Mouse (Mus musculus) embryonic facial prominence, embryonic 11.5 days (tissue): Measurements from ENCODE around the gene Zfp740. TPM values are rescaled to one million over a fixed set of nuclear protein-coding genes. Genes with fewer than 3 reads are reported as not detected.
"Not testable (repeated sequence)": the region's sequence is repeated elsewhere in the genome, so short reads cannot be mapped to it uniquely, and the experiment has no call there.

ENCODE experiments used
- ATAC-seq: fragments of 200-750 bp; cut with Nextera tagmentation; replicated peaks from 2 replicates; pipeline ENCODE4 v1.8.0; 2017; ENCODE audit warnings: low read depth; ENCODE audit not compliant: insufficient number of reproducible peaks, low FRiP score, low TSS enrichment
- DNase-seq: peaks from one replicate; pipeline ENCODE4 v3.0.0-alpha.2; 2015; ENCODE audit warnings: low spot score
- H3K27ac ChIP-seq: fragments of 300-500 bp; sonication (generic); replicated peaks from 2 replicates; pipeline ENCODE4 v1.5.1; 2014; ENCODE audit warnings: mild to moderate bottlenecking, low read depth, low read length, control low read depth
- H3K27me3 ChIP-seq: fragments of 300-500 bp; sonication (generic); 2 replicates; pipeline ENCODE4 v1.6.1; 2014; ENCODE audit warnings: mild to moderate bottlenecking, low read length, moderate library complexity, mixed read lengths; ENCODE audit not compliant: control insufficient read depth, insufficient read depth
- H3K36me3 ChIP-seq: fragments of 300-500 bp; sonication (generic); replicated peaks from 2 replicates; pipeline ENCODE4 v1.6.1; 2014; ENCODE audit warnings: low read depth, mild to moderate bottlenecking, low read length, moderate library complexity, mixed read lengths; ENCODE audit not compliant: control insufficient read depth, insufficient read depth
- H3K4me1 ChIP-seq: fragments of 300-500 bp; sonication (generic); 2 replicates; pipeline ENCODE4 v1.6.1; 2014; ENCODE audit warnings: low read length, mixed read lengths; ENCODE audit not compliant: control insufficient read depth, insufficient read depth
- H3K4me2 ChIP-seq: fragments of 300-500 bp; sonication (generic); 2 replicates; pipeline ENCODE4 v1.6.1; 2014; ENCODE audit warnings: low read depth, mild to moderate bottlenecking, control low read depth, low read length, moderate library complexity
- H3K4me3 ChIP-seq: fragments of 300-500 bp; sonication (generic); 2 replicates; pipeline ENCODE4 v1.5.1; 2014; ENCODE audit warnings: low read depth, low read length, control low read depth
- H3K9ac ChIP-seq: fragments of 300-500 bp; sonication (generic); replicated peaks from 2 replicates; pipeline ENCODE4 v1.6.1; 2014; ENCODE audit warnings: mild to moderate bottlenecking, control low read depth, low read length
- H3K9me3 ChIP-seq: fragments of 300-500 bp; sonication (generic); replicated peaks from 2 replicates; pipeline ENCODE4 v1.6.1; 2016; ENCODE audit warnings: mild to moderate bottlenecking, low read length, inconsistent platforms, mixed read lengths; ENCODE audit not compliant: control insufficient read depth
- WGBS: fragments of 180-500 bp; shearing (Covaris S2); extraction: QIAGEN DNeasy Blood & Tissue Kit; methylation state at CpG from one replicate; pipeline ENCODE4 v1.1.7; 2014; 5-methylcytosine and 5-hydroxymethylcytosine counted together
- polyA plus RNA-seq: library from polyadenylated mRNA; unstranded; fragments of >200 nt; fragmentation: Nextera tagmentation; extraction: Ambion mirVana; gene quantifications from 2 replicates; pipeline ENCODE4 v1.2.1, GENCODE M21; 2014

Zfp740 gene
- polyA plus RNA-seq, 1 experiment from 2014 or later: 68.1 TPM

DNA sequence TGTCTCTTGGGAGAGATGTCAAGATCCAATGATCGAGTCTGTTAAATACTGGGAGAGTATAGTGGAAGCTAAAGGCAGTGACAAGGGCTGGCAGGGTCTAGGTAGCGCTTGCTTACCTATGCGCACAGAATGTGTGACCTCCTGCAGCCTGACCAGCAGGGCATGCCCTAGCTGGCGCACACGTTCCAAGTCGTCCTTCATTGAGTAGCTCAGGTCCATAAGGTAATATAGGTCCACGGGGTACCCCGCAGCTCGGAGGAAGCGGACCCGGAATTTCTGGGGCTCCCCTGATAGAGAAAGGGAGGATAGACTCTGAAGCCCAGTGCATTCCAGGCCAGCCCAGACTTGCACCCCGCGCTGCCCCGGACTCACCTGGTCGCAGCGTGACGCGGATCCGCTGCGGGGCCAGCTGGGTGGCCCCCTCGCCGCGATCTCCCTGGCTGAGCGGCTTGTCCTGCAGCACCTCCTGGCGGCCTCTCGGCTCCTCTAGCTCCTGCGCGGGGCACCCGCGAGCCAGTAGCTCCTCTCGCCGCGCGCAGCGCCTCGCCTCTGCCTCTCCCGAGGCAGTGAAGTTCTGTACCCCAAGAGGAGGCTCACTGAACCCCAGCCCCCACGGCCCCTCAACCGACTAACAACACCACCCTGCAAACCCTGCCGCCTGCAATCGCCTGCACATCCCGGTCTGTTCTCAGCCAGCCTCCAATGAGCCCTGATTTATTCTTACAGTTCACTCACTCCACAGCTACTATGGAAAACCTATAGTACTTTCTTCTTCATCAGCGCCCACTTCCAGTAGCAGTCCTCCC lies 21.3 kb downstream of the Zfp740 start:
- Histone ChIP-seq H3K27ac (no peak overlapping the region), H3K4me1 (0 out of 2 replicates have a peak, but pooled peaks cover 2% of the 10 kb centered on the region), H3K4me3 (peak overlapping the region; percentile 35), H3K9ac (peak overlapping the region; percentile 47), H3K9me3 (no peaks in the 10 kb centered on the region), H3K36me3 (no peaks in the 10 kb centered on the region), H3K4me2 (peak overlapping the region; percentile 87), H3K27me3 (no peaks in the 10 kb centered on the region)
- WGBS: 4% methylated on average over 41 of the region's 43 CpGs
- peak; percentile 55 for ATAC-seq
- peak; percentile 87 for DNase-seq

DNA sequence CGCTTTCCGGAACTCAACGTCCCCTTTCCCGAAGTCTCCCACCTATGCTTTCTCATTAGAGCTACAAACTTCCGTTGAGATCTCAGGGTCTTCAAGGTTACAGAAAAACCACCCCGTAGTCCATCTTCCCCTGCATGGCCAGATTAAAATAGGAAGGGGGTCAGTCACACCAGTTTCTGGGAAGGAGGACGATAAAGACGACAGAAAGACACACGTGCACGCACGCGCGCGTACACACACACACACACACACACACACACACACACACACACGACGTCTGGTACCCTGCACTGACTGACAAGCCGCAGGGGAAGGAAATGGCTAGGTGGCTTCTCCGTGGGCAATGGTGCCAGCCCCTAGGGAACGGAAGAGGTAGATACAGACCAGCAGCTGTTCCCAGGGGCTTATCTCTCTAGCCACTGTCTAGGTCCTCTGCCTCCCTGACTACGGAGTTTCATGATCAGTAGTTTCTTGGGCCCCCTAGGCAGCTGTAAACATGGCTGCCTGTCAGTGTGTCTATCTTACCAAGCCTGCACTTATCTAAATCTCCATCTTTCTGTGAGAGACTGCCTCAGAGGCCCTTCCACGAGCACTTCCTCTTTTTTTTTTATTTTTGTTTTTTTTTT lies 22.1 kb downstream of the Zfp740 start:
- 0 out of 2 replicates have a peak, but pooled peaks cover 2% of the 10 kb centered on the region for H3K4me1 ChIP-seq
- no peak overlapping the region for H3K27ac ChIP-seq
- peak overlapping the region; percentile 87 for H3K4me2 ChIP-seq
- ATAC-seq: no peak
- H3K9me3 ChIP-seq: no peaks in the 10 kb centered on the region
- WGBS: 12% methylated on average over 21 of the region's 21 CpGs
- H3K9ac ChIP-seq: peak overlapping the region; percentile 47
- no peaks in the 10 kb centered on the region for H3K27me3 ChIP-seq
- no peaks in the 10 kb centered on the region for H3K36me3 ChIP-seq
- no peak for DNase-seq
- H3K4me3 ChIP-seq: peak overlapping the region; percentile 35

DNA sequence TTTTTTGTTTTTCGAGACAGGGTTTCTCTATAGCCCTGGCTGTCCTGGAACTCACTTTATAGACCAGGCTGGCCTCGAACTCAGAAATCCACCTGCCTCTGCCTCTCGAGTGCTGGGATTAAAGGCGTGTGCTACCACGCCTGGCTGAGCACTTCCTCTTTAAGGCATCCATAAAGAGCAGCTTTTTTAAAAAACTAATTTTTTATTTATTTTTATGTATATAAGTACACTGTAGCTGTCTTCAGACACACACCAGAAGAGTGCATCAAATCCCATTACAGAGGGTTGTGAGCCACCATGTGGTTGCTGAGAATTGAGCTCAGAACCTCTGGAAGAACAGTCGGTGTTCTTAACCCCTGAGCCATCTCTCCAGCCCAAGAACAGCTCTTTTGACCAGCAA lies 22.6 kb downstream of the Zfp740 start:
- H3K4me2 ChIP-seq, H3K27me3 ChIP-seq, H3K27ac ChIP-seq, H3K4me3 ChIP-seq, H3K36me3 ChIP-seq, H3K4me1 ChIP-seq, H3K9ac ChIP-seq, ATAC-seq, DNase-seq, H3K9me3 ChIP-seq: not testable (repeated sequence)
- 77% methylated on average over 6 of the region's 6 CpGs for WGBS

- no peak overlapping the region for H3K9ac ChIP-seq
- no peaks in the 10 kb centered on the region for H3K9me3 ChIP-seq
- ATAC-seq (no peak), DNase-seq (no peak)
- no peak overlapping the region for H3K27ac ChIP-seq
- H3K36me3 ChIP-seq: no peaks in the 10 kb centered on the region
- WGBS: 78% methylated on average over 17 of the region's 17 CpGs
- H3K4me1 ChIP-seq: no peaks in the 10 kb centered on the region
- no peak overlapping the region for H3K4me3 ChIP-seq
- no peak overlapping the region for H3K4me2 ChIP-seq
- H3K27me3 ChIP-seq: no peaks in the 10 kb centered on the region
Observed at GRCm38 (mm10) chr15:102230408-102231321, 27.6 kb downstream of the Zfp740 start.

- no peak; the same call in 1 of the 2 replicates for ATAC-seq
- no peak within 1 kb of the TSS for H3K4me2 ChIP-seq
- no peak within 1 kb of the TSS for H3K27ac ChIP-seq
- no peak within 1 kb of the TSS for H3K4me3 ChIP-seq
- H3K27me3 ChIP-seq: no peaks in the 10 kb centered on the region
- no peaks in the 10 kb centered on the region for H3K9me3 ChIP-seq
- no peak within 1 kb of the TSS for H3K9ac ChIP-seq
- H3K36me3 ChIP-seq: no peaks in the 10 kb centered on the region
- no peak for DNase-seq
- no peaks in the 10 kb centered on the region for H3K4me1 ChIP-seq
- 44% methylated on average over 6 of the region's 6 CpGs for WGBS
Observed at GRCm38 (mm10) chr15:102231748-102232147, 28.7 kb downstream of the Zfp740 start, which contains the start of gene Itgb7. TSS of gene Itgb7 (minus strand) at chr15:102231944.

DNA sequence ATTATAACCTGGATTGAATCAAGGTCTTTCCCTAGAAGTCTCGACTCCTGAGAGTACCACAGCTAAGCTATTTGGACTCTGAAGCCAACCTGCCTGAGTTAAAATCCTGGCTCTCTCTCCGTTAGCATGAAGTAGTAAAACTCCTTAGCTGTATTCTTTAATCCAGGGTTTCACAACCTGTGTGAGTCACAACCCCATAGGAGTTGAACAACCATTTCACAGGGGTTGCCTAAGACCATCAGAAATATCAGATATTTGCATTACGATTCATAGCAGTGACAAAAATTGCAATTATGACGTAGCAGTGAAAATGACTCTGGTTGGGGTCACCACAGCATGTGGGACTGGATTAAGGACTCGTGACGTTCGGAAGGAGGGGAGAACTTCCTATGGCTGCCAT lies 29.7 kb downstream of the Zfp740 start:
- Histone ChIP-seq H3K27me3 (no peaks in the 10 kb centered on the region), H3K9ac (no peak overlapping the region), H3K4me2 (no peak overlapping the region), H3K36me3 (no peaks in the 10 kb centered on the region), H3K4me3 (no peak overlapping the region), H3K4me1 (no peaks in the 10 kb centered on the region), H3K27ac (no peak overlapping the region), H3K9me3 (no peaks in the 10 kb centered on the region)
- ATAC-seq (no peak), DNase-seq (no peak)
- 86% methylated on average over 7 of the region's 7 CpGs for WGBS

GRCm38 (mm10) chr15:102233896-102234295 lies 30.8 kb downstream of the Zfp740 start:
- Histone ChIP-seq H3K27ac (no peak overlapping the region), H3K4me3 (no peak overlapping the region), H3K9ac (no peak overlapping the region), H3K27me3 (no peaks in the 10 kb centered on the region), H3K36me3 (peaks cover 3% of the 10 kb centered on the region), H3K9me3 (no peaks in the 10 kb centered on the region), H3K4me1 (no peaks in the 10 kb centered on the region), H3K4me2 (no peak overlapping the region)
- DNase-seq: no peak
- WGBS: 29% methylated on average over 2 of the region's 2 CpGs
- no peak for ATAC-seq
